Mouse (Mus musculus): Measurements from ENCODE around the gene Nkd2. TPM values are rescaled to one million over a fixed set of nuclear protein-coding genes. Genes with fewer than 3 reads are reported as not detected.

Gene Nkd2
- total RNA-seq (2021), result 1 to 10 TPM; 1.2 to 2.3 TPM
- 1.9 and 2.3 TPM in 2 replicates for polyA plus RNA-seq (2012; rRNA removed)
- long read RNA-seq, full-length matches to known transcripts, result 2 of 3 reads
- long read RNA-seq, partial matches to known transcripts, result 1 of 3 reads
- long read RNA-seq, other reads (novel, unspliced or antisense), result 0 of 3 reads

GRCm38 (mm10) chr13:73847465-73847836 lies at the start of gene Nkd2:
TSS of gene Nkd2 (minus strand) at chr13:73847631.
- H3K27me3 ChIP-seq (ENCODE audit: control insufficient read depth, insufficient read depth, low read length), result peaks cover 3% of the 10 kb centered on the region; the same call in 1 of the 2 replicates
- TF ChIP-seq CTCF (IDR thresholded peaks at IDR 0.05) (peak; percentile 88), EP300 (IDR thresholded peaks at IDR 0.05; ENCODE audit: insufficient read depth, low read depth, low read length) (no peak), POLR2A (IDR thresholded peaks at IDR 0.05; ENCODE audit: insufficient read depth, low read depth, low read length) (0 out of 2 replicates have a peak, but pooled peaks have one; percentile 24)
- H3K9ac ChIP-seq (ENCODE audit: low read depth, low read length), result peak within 1 kb of the TSS; percentile 67
- H3K79me2 ChIP-seq (replicated peaks; ENCODE audit: control insufficient read depth, insufficient read depth, low read length), result no peaks in the 10 kb centered on the region
- intact Hi-C loops (cut with DNase I), result no loop called here
- peak; percentile 85 to 87 for DNase-seq
- H3K4me1 ChIP-seq (ENCODE audit: control insufficient read depth, insufficient read depth, low read length), result no peaks in the 10 kb centered on the region
- WGBS, result 1% methylated on average over 38 of the region's 38 CpGs
- 0 out of 2 replicates have a peak within 1 kb of the TSS, but pooled peaks have one; percentile 31 for H3K27ac ChIP-seq
- H3K36me3 ChIP-seq (ENCODE audit: control insufficient read depth, insufficient read depth, low read length), result no peaks in the 10 kb centered on the region
- H3K4me3 ChIP-seq, result peak within 1 kb of the TSS; percentile 54

DNA sequence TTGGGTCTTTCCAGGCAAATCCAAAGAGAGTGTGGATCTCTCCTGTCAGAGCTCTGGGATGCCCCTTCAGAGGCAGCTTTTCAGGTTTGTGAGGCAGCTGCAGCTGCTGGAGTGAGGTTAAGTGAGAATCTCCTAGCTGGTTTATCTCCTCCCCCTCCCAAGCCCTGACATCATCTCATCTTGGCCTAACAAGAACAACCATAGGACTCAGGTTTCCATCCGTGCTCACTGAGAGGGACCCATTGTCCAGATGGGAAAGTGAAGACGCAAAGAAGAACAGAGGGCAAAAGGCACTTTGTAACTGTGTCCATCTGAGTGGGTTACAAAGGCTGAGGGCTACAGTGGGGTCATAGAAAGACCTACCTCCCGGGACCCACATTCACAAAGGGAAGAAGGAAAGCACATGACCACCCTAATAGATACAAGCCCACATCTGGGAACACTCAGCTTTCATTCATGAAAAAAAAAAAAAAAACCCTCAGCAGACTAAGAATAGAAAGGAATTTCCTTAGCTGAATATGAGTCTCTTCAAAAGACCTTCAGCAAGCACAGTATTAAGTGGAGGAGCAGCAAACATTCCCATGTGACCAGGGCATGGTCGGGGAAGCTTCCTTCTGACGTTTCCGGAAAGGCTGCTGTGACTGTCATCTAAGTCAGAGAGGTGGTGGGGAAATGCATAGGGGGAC lies 45.2 kb upstream of the Nkd2 start:
- intact Hi-C loops (cut with DNase I), result no loop called here
- WGBS, result 17% methylated on average over 6 of the region's 6 CpGs
- H3K36me3 ChIP-seq (ENCODE audit: control insufficient read depth, insufficient read depth, low read length), result no peaks in the 10 kb centered on the region
- no peak overlapping the region for H3K9ac ChIP-seq (ENCODE audit: low read depth, low read length)
- TF ChIP-seq EP300 (IDR thresholded peaks at IDR 0.05; ENCODE audit: insufficient read depth, low read depth, low read length), result no peak
- no peak for TF ChIP-seq POLR2A (IDR thresholded peaks at IDR 0.05; ENCODE audit: insufficient read depth, low read depth, low read length)
- TF ChIP-seq CTCF (IDR thresholded peaks at IDR 0.05), result no peak
- H3K27ac ChIP-seq, result peak overlapping the region; percentile 8
- H3K27me3 ChIP-seq (ENCODE audit: control insufficient read depth, insufficient read depth, low read length), result no peaks in the 10 kb centered on the region
- no peak for DNase-seq
- H3K79me2 ChIP-seq (replicated peaks; ENCODE audit: control insufficient read depth, insufficient read depth, low read length), result no peaks in the 10 kb centered on the region
- H3K4me3 ChIP-seq, result no peak overlapping the region
- peaks cover 8% of the 10 kb centered on the region for H3K4me1 ChIP-seq (ENCODE audit: control insufficient read depth, insufficient read depth, low read length)

DNA sequence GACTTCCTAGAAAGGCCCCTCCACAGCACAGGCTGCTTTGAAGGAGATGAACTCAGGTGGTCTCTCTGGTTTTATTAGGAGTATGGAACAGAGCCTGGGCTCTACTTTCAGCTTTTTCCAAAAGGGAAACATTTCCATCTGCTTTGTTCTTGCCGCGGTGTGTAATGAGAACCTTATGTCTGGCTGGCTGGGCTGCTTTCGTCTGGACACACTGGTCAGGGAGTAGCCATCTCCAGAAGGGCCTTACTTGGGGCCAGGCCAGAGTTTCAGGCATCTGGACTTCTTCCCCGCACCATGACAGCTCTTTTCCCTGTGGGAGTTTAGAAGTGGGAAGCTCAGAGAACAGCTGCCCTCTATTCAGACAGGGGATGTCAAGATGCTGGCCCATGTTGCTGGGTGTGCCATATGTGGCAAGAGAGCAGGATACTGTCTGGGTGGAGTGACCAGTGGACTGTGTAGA lies 40.0 kb upstream of the Nkd2 start:
- intact Hi-C loops (cut with DNase I), result no loop called here

GRCm38 (mm10) chr13:73886601-73887000 lies 39.2 kb upstream of the Nkd2 start:
- Histone ChIP-seq H3K27ac (no peak overlapping the region), H3K9ac (ENCODE audit: low read depth, low read length) (no peak overlapping the region), H3K27me3 (ENCODE audit: control insufficient read depth, insufficient read depth, low read length) (no peaks in the 10 kb centered on the region), H3K4me1 (ENCODE audit: control insufficient read depth, insufficient read depth, low read length) (peaks cover 4% of the 10 kb centered on the region), H3K4me3 (no peak overlapping the region), H3K79me2 (replicated peaks; ENCODE audit: control insufficient read depth, insufficient read depth, low read length) (no peaks in the 10 kb centered on the region), H3K36me3 (ENCODE audit: control insufficient read depth, insufficient read depth, low read length) (no peaks in the 10 kb centered on the region)
- TF ChIP-seq EP300 (IDR thresholded peaks at IDR 0.05; ENCODE audit: insufficient read depth, low read depth, low read length), result no peak
- TF ChIP-seq CTCF (IDR thresholded peaks at IDR 0.05), result no peak
- intact Hi-C loops (cut with DNase I), result no loop called here
- WGBS, result 82% methylated on average over 5 of the region's 5 CpGs
- no peak for DNase-seq

More for the DNA sequence above, 40.0 kb upstream of the Nkd2 start:
- Histone ChIP-seq H3K4me1 (ENCODE audit: control insufficient read depth, insufficient read depth, low read length) (peaks cover 7% of the 10 kb centered on the region), H3K27me3 (ENCODE audit: control insufficient read depth, insufficient read depth, low read length) (no peaks in the 10 kb centered on the region), H3K27ac (no peak overlapping the region), H3K4me3 (no peak overlapping the region), H3K79me2 (replicated peaks; ENCODE audit: control insufficient read depth, insufficient read depth, low read length) (no peaks in the 10 kb centered on the region), H3K9ac (ENCODE audit: low read depth, low read length) (no peak overlapping the region), H3K36me3 (ENCODE audit: control insufficient read depth, insufficient read depth, low read length) (no peaks in the 10 kb centered on the region)
- WGBS, result 33% methylated on average over 4 of the region's 4 CpGs
- TF ChIP-seq CTCF (IDR thresholded peaks at IDR 0.05), result no peak
- peak; percentile 52; the same call in 1 of the 2 replicates for TF ChIP-seq EP300 (IDR thresholded peaks at IDR 0.05; ENCODE audit: insufficient read depth, low read depth, low read length)
- DNase-seq, result peak; percentile 82 to 87

GRCm38 (mm10) chr13:73886066-73886465 lies 38.6 kb upstream of the Nkd2 start:
- peak; percentile 33 to 46 for DNase-seq
- TF ChIP-seq CTCF (IDR thresholded peaks at IDR 0.05), result no peak
- no peak for TF ChIP-seq EP300 (IDR thresholded peaks at IDR 0.05; ENCODE audit: insufficient read depth, low read depth, low read length)
- no peak for TF ChIP-seq POLR2A (IDR thresholded peaks at IDR 0.05; ENCODE audit: insufficient read depth, low read depth, low read length)
- intact Hi-C loops (cut with DNase I), result no loop called here
- Histone ChIP-seq H3K27ac (no peak overlapping the region), H3K79me2 (replicated peaks; ENCODE audit: control insufficient read depth, insufficient read depth, low read length) (no peaks in the 10 kb centered on the region), H3K36me3 (ENCODE audit: control insufficient read depth, insufficient read depth, low read length) (no peaks in the 10 kb centered on the region), H3K4me3 (no peak overlapping the region), H3K9ac (ENCODE audit: low read depth, low read length) (no peak overlapping the region), H3K4me1 (ENCODE audit: control insufficient read depth, insufficient read depth, low read length) (peaks cover 4% of the 10 kb centered on the region), H3K27me3 (ENCODE audit: control insufficient read depth, insufficient read depth, low read length) (no peaks in the 10 kb centered on the region)
- WGBS, result 50% methylated on average over 4 of the region's 4 CpGs

DNA sequence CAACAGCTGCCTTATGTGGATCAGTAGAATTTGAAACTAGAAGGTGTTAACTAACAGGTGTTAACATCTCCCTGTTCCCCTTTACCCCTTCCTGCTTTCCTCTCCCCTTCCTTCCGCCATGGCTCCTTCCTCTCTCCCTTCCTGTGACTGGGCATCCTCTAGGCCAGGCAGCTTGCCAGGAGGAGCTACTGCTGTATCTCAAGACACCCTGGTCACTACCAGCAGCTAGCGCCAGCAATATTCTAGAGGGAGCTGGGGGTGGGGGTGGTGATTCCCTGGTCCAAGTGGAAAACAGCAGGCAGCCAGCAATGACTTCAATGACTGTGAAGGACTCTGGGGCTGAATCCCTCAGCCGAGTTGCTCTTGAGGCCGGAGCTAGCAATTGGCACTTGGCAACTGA lies 38.2 kb upstream of the Nkd2 start:
- Histone ChIP-seq H3K27me3 (ENCODE audit: control insufficient read depth, insufficient read depth, low read length) (no peaks in the 10 kb centered on the region), H3K4me3 (no peak overlapping the region), H3K27ac (no peak overlapping the region), H3K4me1 (ENCODE audit: control insufficient read depth, insufficient read depth, low read length) (peaks cover 4% of the 10 kb centered on the region), H3K9ac (ENCODE audit: low read depth, low read length) (no peak overlapping the region), H3K36me3 (ENCODE audit: control insufficient read depth, insufficient read depth, low read length) (no peaks in the 10 kb centered on the region), H3K79me2 (replicated peaks; ENCODE audit: control insufficient read depth, insufficient read depth, low read length) (no peaks in the 10 kb centered on the region)
- DNase-seq, result peak; percentile 33 to 34
- WGBS, result 49% methylated on average over 4 of the region's 4 CpGs
- intact Hi-C loops (cut with DNase I), result no loop called here
- no peak for TF ChIP-seq POLR2A (IDR thresholded peaks at IDR 0.05; ENCODE audit: insufficient read depth, low read depth, low read length)
- TF ChIP-seq CTCF (IDR thresholded peaks at IDR 0.05), result no peak
- TF ChIP-seq EP300 (IDR thresholded peaks at IDR 0.05; ENCODE audit: insufficient read depth, low read depth, low read length), result no peak
